In the genomic region with DNA sequence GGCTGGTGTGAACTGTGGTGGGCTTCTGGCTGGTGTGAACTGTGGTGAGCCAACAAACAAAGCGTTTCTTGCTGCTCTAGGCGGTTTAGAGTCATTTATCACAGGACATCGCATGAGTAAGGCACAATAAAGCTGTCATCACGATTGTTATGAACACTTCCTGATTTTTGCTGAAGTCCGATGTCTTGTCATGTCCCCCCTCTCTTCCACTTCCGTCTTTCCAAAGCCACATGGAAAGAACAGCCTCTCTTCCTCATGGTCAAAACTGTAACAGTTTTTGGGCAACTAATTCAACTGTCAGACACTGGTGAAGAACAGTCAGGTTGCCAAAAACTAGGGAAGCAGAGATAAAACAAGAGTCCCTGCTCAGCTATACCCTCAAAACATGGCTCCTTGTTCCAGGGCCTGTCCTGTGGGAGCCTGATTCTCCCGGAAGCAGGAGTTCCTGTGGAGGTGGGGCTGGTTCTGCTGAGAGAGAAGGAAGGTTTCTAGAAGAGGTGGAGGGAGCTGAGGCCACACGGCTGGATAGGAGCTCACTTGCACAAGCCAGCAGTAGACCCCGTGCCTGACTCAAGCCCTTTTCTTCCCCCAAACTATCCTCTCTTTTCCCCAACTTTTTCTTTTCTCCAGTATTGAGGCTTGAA, we compare ENCODE assay signal across 10 mouse cellular contexts. TPM values are rescaled to one million over a fixed set of nuclear protein-coding genes. Genes with fewer than 3 reads are reported as not detected.
DNase-seq lines count a peak whose midpoint lies in the region; ATAC-seq and TF ChIP-seq lines count a peak whose summit lies in the region.
"Had no signal": no experiment of that assay in that cellular context is flagged by ENCODE, and none has a peak within 500 bp of the region (broad histone marks: within the 10 kb centered on the region; RNA-seq: fewer than 3 reads in every experiment).

No protein-coding gene starts in this region.

- ATAC-seq in liver, embryonic 16.5 days (ENCODE audit: low read depth) = no peak
- ATAC-seq in megakaryocyte-erythroid progenitor cell, adult 5-6 weeks (replicated peaks; ENCODE audit: low FRiP score, low TSS enrichment, poor library complexity, severe bottlenecking) = no peak

- intact Hi-C loops in heart, postnatal 25 days (cut with DNase I) = loop anchor here (2.0 kb wide), 1 partner anchor 31 kb away; no protein-coding TSS in a partner anchor

- no peaks in the 10 kb centered on the region for H3K36me3 ChIP-seq in liver, embryonic 16.5 days (ENCODE audit: control insufficient read depth, insufficient read depth)

- DNase-seq in heart, adult 11 months = peak; percentile 93
- DNase-seq in heart, postnatal 25 days (ENCODE audit: low spot score) = no peak
- DNase-seq in 3134 (ENCODE audit: extremely low read depth, insufficient read length, low spot score) = peak; percentile 60
- no peak for DNase-seq in urinary bladder, postnatal 36 days (ENCODE audit: low spot score in 2 of 2)
- DNase-seq in right cerebral cortex, postnatal 10 days (ENCODE audit: low spot score in 2 of 2) = no peak
- DNase-seq: thymus, postnatal 25 days had no signal

- no peaks in the 10 kb centered on the region for H3K9me3 ChIP-seq in liver, embryonic 16.5 days (replicated peaks; ENCODE audit: control insufficient read depth, low read length)

- no peak for TF ChIP-seq POLR2A in embryonic fibroblast, embryonic 13.5 days (IDR thresholded peaks at IDR 0.05; ENCODE audit: low read depth, low read length)

- peaks cover 15% of the 10 kb centered on the region; the same call in 1 of the 2 replicates for H3K4me1 ChIP-seq in embryonic fibroblast, embryonic 13.5 days (ENCODE audit: control insufficient read depth, insufficient read depth, low read length)
- H3K4me1 ChIP-seq in liver, embryonic 16.5 days (ENCODE audit: control insufficient read depth, low read depth, low read length) = no peaks in the 10 kb centered on the region; the same call in none of the 2 replicates

- 0 out of 2 replicates have a peak overlapping the region, but pooled peaks have one; percentile 4 for H3K4me2 ChIP-seq in liver, embryonic 16.5 days (ENCODE audit: low read depth, low read length)

- 19% methylated on average over 9 of the region's 9 CpGs for WGBS in liver, embryonic 16.5 days (ENCODE audit: insufficient replicate concordance)

- no peak overlapping the region for H3K4me3 ChIP-seq in embryonic fibroblast, embryonic 13.5 days (ENCODE audit: insufficient read depth, low read length)
- no peak overlapping the region for H3K4me3 ChIP-seq in liver, embryonic 16.5 days (ENCODE audit: low read depth, low read length)

- no peak overlapping the region for H3K9ac ChIP-seq in liver, embryonic 16.5 days (ENCODE audit: low read depth, low read length)

- H3K27me3 ChIP-seq in liver, embryonic 16.5 days (ENCODE audit: control insufficient read depth, insufficient read depth, low read depth, low read length) = no peaks in the 10 kb centered on the region

- TF ChIP-seq CTCF in embryonic fibroblast, embryonic 13.5 days (IDR thresholded peaks at IDR 0.05; ENCODE audit: borderline replicate concordance, insufficient read depth, low read length) = no peak

- H3K27ac ChIP-seq in embryonic fibroblast, embryonic 13.5 days (ENCODE audit: insufficient read depth, low read length) = peak overlapping the region; percentile 95
- peak overlapping the region; percentile 60 for H3K27ac ChIP-seq in liver, embryonic 16.5 days (ENCODE audit: low read length)

RNA-seq across cellular contexts. Expression of gene Gm9964, which starts 9.1 kb away (rescaled TPM):
- not detected for total RNA-seq in heart, postnatal 25 days (2021)
- polyA plus RNA-seq in embryonic fibroblast, embryonic 13.5 days (2011; ENCODE audit: insufficient read length, low read depth, missing spikeins) = not detected in 2 replicates
- not detected in 2 replicates for polyA plus RNA-seq in liver, embryonic 16.5 days (2015; fragmentation: Nextera tagmentation; extraction: Ambion mirVana)
- not detected in 2 replicates for total RNA-seq in megakaryocyte-erythroid progenitor cell, adult 5-6 weeks (2014; fragmentation: Nextera tagmentation)
- total RNA-seq in megakaryocyte-erythroid progenitor cell, adult 5-6 weeks (2017) = not detected in 2 replicates
- total RNA-seq: gastrocnemius, postnatal 4 days had no signal

RNA-seq across cellular contexts. Expression of gene Nf1, which starts 33.7 kb away (rescaled TPM):
- 10 to 100 TPM; 27.1 to 30.0 TPM for total RNA-seq in heart, postnatal 25 days (2021)
- 56.3 and 65.2 TPM in 2 replicates for polyA plus RNA-seq in embryonic fibroblast, embryonic 13.5 days (2011; ENCODE audit: insufficient read length, low read depth, missing spikeins)
- 1.1 and 1.3 TPM in 2 replicates for polyA plus RNA-seq in liver, embryonic 16.5 days (2015; fragmentation: Nextera tagmentation; extraction: Ambion mirVana)
- total RNA-seq in megakaryocyte-erythroid progenitor cell, adult 5-6 weeks (2014; fragmentation: Nextera tagmentation) = 23.3 and 27.5 TPM in 2 replicates
- total RNA-seq in megakaryocyte-erythroid progenitor cell, adult 5-6 weeks (2017) = 10.6 and 11.7 TPM in 2 replicates

RNA-seq across cellular contexts. Expression of gene Wsb1, which starts 51.3 kb away (rescaled TPM):
- 10 to 100 TPM; 13.4 to 17.8 TPM for total RNA-seq in heart, postnatal 25 days (2021)
- 227 and 261 TPM in 2 replicates for polyA plus RNA-seq in embryonic fibroblast, embryonic 13.5 days (2011; ENCODE audit: insufficient read length, low read depth, missing spikeins)
- polyA plus RNA-seq in liver, embryonic 16.5 days (2015; fragmentation: Nextera tagmentation; extraction: Ambion mirVana) = 30.4 and 32.9 TPM in 2 replicates
- total RNA-seq in megakaryocyte-erythroid progenitor cell, adult 5-6 weeks (2014; fragmentation: Nextera tagmentation) = 45.0 and 45.9 TPM in 2 replicates
- 45.1 and 57.4 TPM in 2 replicates for total RNA-seq in megakaryocyte-erythroid progenitor cell, adult 5-6 weeks (2017)

Comparison
In these comparisons a context has a peak if more than half of its experiments do, and no peak if none do; other contexts are left out.
1. DNase-seq: peak in heart, adult 11 months (single experiment) and 3134 (single experiment); none in heart, postnatal 25 days (single experiment), urinary bladder, postnatal 36 days (0 of 2) and right cerebral cortex, postnatal 10 days (0 of 2).